Mouse (Mus musculus) olfactory bulb, adult 2 months (tissue): ENCODE results near the gene Tom1l1.

ENCODE experiments used
- CTCF ChIP-seq: fragments of 200-500 bp; IDR thresholded peaks from 2 replicates; pipeline ENCODE4 v1.5.1; 2012; ENCODE audit warnings: low read depth, mild to moderate bottlenecking, low read length, moderate library complexity; ENCODE audit not compliant: insufficient read depth
- POLR2A ChIP-seq: fragments of 200-500 bp; IDR thresholded peaks from 2 replicates; pipeline ENCODE4 v1.6.1; 2012; ENCODE audit warnings: mild to moderate bottlenecking, low read depth, low read length, moderate library complexity; ENCODE audit not compliant: insufficient read depth

- TF ChIP-seq CTCF, result no peak
- TF ChIP-seq POLR2A, result no peak
These were observed 35.6 kb downstream of the Tom1l1 start for GRCm38 (mm10) chr11:90652603-90653002.
